Mouse (Mus musculus) heart, adult 2 months (tissue): Measurements from ENCODE around the gene Unc119b.

Source experiments
- CTCF ChIP-seq: fragments of 200-600 bp; IDR thresholded peaks from 2 replicates; pipeline ENCODE4 v1.8.1; 2022; ENCODE audit warnings: antibody characterized with exemption, mild to moderate bottlenecking, moderate library complexity
- EP300 ChIP-seq: fragments of 200-500 bp; IDR thresholded peaks from 2 replicates; pipeline ENCODE4 v1.6.1; 2011; ENCODE audit warnings: low read depth, low read length, control low read depth; ENCODE audit not compliant: insufficient read depth
- POLR2A ChIP-seq: fragments of 200-500 bp; IDR thresholded peaks from 2 replicates; pipeline ENCODE4 v1.6.1; 2011; ENCODE audit warnings: mild to moderate bottlenecking, low read depth, low read length, control low read depth; ENCODE audit not compliant: insufficient read depth

- TF ChIP-seq POLR2A: no peak
- TF ChIP-seq EP300: no peak
- TF ChIP-seq CTCF: no peak
These were observed 34.3 kb downstream of the Unc119b start for GRCm38 (mm10) chr5:115100473-115100872.
